Mouse (Mus musculus) embryonic fibroblast, embryonic 13.5 days (primary cell): Measurements from ENCODE around the gene Cdh24. TPM values are rescaled to one million over a fixed set of nuclear protein-coding genes. Genes with fewer than 3 reads are reported as not detected.

Experiments used
- H3K27ac ChIP-seq: 2 replicates; pipeline ENCODE4 v1.5.1; 2012; ENCODE audit warnings: low read length, control low read depth, inconsistent platforms; ENCODE audit not compliant: insufficient read depth
- H3K4me1 ChIP-seq: 2 replicates; pipeline ENCODE4 v1.6.1; 2011; ENCODE audit warnings: low read length; ENCODE audit not compliant: control insufficient read depth, insufficient read depth
- H3K4me3 ChIP-seq: 2 replicates; pipeline ENCODE4 v1.5.1; 2011; ENCODE audit warnings: mild to moderate bottlenecking, control low read depth, low read length; ENCODE audit not compliant: insufficient read depth
- CTCF ChIP-seq: IDR thresholded peaks from 2 replicates; pipeline ENCODE4 v1.5.1; 2011; ENCODE audit warnings: mild to moderate bottlenecking, control low read depth, low read length, moderate library complexity, borderline replicate concordance; ENCODE audit not compliant: insufficient read depth
- POLR2A ChIP-seq: IDR thresholded peaks from 2 replicates; pipeline ENCODE4 v1.6.1; 2011; ENCODE audit warnings: low read depth, mild to moderate bottlenecking, control low read depth, low read length, moderate library complexity
- polyA plus RNA-seq: library from polyadenylated mRNA; stranded (reverse); fragments of >200 nt; gene quantifications from 2 replicates; pipeline ENCODE4 v1.2.4, GENCODE M21; 2011; ENCODE audit warnings: low read depth; ENCODE audit not compliant: missing spikeins, insufficient read length

The Cdh24 gene
- polyA plus RNA-seq, result 3.4 and 5.3 TPM in 2 replicates

DNA sequence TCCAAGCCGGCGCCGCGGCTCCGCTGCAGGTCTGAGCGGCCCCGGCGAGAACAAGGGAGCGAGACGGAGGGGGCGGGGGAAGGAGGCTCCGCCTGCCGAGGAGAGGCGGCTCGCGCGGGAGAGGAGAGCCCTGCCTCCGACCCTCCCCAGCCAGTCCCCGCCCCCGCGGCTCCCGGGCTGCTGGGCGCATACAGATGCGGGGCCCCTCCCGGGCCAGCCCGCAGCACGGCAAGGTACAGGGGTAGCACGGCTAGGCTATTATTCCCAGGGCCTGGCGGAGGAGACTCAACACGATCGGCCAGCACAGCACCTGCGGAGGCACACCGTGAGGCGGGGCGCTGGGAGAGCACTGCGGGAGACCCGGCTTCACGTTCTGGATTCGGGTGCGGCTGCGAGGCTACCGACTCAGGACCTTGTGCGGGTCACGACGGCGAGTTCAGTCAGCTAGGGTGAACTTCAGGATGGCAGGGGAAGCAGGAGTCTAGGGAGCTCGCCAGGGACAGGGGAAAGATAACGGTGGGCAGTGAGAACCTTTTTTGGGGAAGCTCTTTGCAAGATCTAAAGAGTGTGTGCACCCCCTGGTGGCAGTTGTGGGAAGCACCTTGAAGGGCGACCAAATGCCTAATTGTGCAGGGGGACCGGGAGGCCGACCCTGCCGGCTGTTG lies at the start of gene Cdh24:
Gene Cdh24 (minus strand): TSS at position 60 of the 665 bp plus-strand sequence.
- no peak within 1 kb of the TSS for H3K27ac ChIP-seq
- H3K4me3 ChIP-seq, result peak within 1 kb of the TSS; percentile 46
- peaks cover 8% of the 10 kb centered on the region; the same call in 1 of the 2 replicates for H3K4me1 ChIP-seq
- TF ChIP-seq CTCF, result peak; percentile 64; the same call in 1 of the 2 replicates
- TF ChIP-seq POLR2A, result peak; percentile 70

DNA sequence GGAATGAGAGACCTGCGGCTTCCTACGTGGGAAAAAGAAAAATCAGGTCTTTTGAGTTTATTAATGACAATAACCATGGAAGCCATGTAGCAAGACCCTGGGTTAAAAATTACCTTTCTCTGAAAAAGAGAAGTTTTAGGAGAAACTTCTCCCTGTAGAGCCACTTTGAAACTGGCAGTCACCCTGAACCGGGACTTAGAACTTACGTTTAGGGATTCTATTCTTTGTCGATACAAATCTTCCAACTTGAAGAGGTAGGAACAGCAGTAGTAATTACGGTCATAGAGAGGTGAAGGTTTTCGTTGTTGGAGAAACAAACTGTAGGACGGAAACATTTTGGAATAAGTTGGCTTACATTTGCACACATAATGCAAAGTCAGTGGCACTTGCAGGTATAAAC lies 46.1 kb upstream of the Cdh24 start:
- peak overlapping the region; percentile 99 for H3K27ac ChIP-seq
- peaks cover 4% of the 10 kb centered on the region for H3K4me1 ChIP-seq
- H3K4me3 ChIP-seq, result peak overlapping the region; percentile 82
- TF ChIP-seq CTCF, result no peak
- no peak for TF ChIP-seq POLR2A

DNA sequence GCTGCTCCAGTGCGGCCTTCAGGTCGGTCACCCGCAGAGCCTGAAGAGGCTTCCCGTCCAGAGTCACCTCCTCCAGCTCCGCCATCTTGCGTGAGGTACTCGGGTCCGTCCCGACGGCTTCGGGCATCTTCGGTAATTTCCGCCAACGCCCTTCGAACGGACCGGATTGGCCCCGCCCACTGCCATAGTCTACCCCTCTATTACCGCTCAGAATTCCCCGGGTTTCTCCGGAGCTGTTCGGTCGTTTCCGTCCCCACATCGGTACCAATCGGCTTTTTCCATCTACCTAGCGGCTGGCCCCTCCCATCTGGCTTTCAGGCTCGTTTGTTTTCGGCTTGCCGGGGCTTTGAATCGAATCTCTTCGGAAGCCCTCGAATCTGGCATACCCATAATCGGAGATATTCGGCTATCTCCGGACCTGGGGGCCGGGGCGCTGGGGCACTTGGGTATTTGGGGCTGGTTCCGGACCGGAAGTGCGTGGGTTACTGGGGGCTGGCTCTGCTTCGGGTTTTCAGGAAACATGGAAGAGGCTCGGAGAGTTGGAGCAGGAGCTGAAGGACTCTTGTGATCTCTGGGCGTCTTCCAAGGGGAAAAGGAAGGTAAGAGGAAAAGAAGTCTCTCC lies 45.5 kb upstream of the Cdh24 start, which contains the start of gene Acin1:
Gene Acin1 (minus strand): TSS at position 410 of the 622 bp plus-strand sequence.
- H3K4me3 ChIP-seq, result peak within 1 kb of the TSS; percentile 82
- peaks cover 4% of the 10 kb centered on the region for H3K4me1 ChIP-seq
- TF ChIP-seq POLR2A (peak; percentile 89), CTCF (no peak)
- H3K27ac ChIP-seq, result peak within 1 kb of the TSS; percentile 99

DNA sequence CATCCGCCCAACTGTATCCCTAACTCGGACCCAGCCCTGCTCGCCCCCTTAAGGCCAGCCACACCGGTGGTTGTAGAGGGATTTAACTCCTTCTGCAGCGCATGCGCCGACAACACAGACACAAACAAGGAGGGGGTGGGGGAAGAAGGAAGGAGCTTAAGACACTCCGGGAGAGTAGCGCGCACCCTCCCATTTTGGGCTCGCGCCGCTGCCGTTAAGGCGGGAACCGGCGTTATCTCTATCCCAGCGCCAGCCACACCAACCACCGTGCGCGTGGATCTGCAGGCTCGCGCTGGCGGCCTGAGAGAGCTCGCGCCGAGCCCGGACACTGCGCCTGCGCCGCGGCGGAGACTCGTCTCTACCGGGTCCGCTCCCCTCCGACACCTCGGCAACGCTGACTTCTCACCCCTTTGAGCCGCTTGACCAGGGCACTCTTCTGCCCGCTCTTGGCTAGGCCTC lies 44.9 kb upstream of the Cdh24 start, which contains the start of gene 1700123O20Rik:
Gene 1700123O20Rik (plus strand): TSS at position 154 of the 459 bp plus-strand sequence.
- TF ChIP-seq POLR2A (no peak; the same call in 1 of the 2 replicates), CTCF (no peak)
- Histone ChIP-seq H3K4me3 (peak within 1 kb of the TSS; percentile 82), H3K27ac (peak within 1 kb of the TSS; percentile 99), H3K4me1 (peaks cover 4% of the 10 kb centered on the region)

DNA sequence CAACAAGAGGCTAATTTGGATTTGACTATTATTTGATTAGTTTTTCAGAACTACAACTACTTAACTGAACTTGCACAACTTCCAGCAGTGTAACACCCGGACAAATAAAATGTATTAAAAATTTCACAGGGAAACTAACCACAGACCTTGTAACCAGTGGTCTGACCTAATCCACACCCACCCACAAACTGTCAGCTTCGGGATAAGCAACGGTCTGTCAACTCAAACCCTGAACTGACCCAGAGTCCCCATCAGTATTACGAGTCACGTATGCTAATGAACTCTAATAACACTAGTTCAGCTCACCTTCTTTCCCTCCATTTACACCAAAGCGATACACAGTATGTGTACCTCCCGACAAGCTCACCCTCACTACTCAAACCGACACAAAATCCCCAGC lies 44.3 kb upstream of the Cdh24 start:
- peak overlapping the region; percentile 15; the same call in 1 of the 2 replicates for H3K27ac ChIP-seq
- H3K4me3 ChIP-seq, result peak overlapping the region; percentile 82
- H3K4me1 ChIP-seq, result peaks cover 4% of the 10 kb centered on the region
- no peak for TF ChIP-seq POLR2A
- no peak for TF ChIP-seq CTCF

DNA sequence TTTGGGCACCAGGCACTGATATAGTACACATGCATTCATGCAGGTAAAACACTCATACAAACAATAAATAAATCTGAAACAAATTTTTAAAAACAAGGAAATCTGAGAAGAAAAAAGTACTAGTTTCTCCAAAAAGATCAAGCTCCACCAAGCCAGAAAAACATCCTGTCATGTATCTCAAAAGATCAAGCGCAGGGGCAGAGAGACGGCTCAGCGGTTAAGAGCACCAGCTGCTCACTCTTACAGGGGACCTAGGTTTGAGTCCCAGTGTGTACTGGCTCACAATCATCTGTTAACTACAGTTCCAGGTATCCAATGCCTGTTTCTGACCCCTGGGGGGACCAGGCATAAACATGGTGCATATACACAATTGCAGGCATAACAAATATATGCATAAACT lies 41.2 kb upstream of the Cdh24 start:
- Histone ChIP-seq H3K4me1 (no peaks in the 10 kb centered on the region), H3K27ac (no peak overlapping the region), H3K4me3 (no peak overlapping the region)
- TF ChIP-seq POLR2A (no peak), CTCF (no peak)

DNA sequence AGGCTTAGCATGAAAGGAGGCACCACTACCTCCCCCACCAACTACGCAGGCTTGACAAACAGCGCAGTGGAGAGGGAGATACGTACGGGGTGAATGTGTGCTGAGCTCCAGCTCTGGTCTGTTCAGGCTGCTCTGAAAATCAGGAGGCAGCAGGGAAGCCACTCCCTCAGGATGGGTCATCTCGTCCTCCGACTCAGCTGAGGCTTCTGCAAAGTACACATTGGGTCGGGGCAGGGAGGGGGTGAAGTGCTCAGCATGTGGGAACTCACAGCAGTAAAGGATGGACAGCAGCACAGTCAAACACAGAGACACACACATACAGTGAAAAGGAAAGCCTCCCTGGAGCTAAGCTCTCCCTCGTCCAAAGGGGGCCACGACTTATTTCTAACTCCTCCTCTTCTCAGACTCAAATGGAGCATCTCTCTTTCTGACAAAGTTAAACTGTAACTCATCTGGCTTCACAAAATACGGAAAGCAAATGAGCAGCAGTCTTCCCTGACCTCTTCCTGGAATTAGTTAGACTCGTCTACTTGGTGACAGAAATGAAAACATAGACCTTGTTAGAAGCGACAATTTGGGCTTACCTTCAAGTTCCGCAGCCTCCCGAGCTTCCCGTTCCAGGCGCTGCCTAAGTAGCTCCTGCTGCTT lies 37.6 kb upstream of the Cdh24 start:
- no peak overlapping the region for H3K4me3 ChIP-seq
- no peak for TF ChIP-seq CTCF
- no peak for TF ChIP-seq POLR2A
- H3K27ac ChIP-seq, result no peak overlapping the region
- H3K4me1 ChIP-seq, result no peaks in the 10 kb centered on the region

DNA sequence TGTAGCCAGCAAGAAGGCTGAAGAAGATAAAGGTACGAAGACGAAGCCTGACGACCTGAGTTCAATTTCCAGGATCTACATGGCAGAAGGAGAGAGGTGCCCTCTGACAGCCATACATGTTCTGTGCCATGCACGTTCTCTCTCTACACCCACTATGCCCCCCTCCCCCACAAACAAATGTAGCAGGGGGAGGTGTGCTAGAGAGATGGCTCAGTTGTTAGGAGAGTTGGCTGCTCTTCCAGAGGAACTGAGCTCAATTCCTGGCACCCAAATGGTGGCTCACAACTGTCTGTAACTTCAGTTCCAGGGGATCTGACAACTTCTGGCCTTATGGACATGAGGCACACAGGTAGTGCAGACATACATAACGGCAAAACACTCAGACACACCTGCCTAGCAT lies 35.1 kb upstream of the Cdh24 start:
- no peak overlapping the region for H3K27ac ChIP-seq
- H3K4me1 ChIP-seq, result no peaks in the 10 kb centered on the region
- no peak overlapping the region for H3K4me3 ChIP-seq
- TF ChIP-seq POLR2A (no peak), CTCF (no peak)

DNA sequence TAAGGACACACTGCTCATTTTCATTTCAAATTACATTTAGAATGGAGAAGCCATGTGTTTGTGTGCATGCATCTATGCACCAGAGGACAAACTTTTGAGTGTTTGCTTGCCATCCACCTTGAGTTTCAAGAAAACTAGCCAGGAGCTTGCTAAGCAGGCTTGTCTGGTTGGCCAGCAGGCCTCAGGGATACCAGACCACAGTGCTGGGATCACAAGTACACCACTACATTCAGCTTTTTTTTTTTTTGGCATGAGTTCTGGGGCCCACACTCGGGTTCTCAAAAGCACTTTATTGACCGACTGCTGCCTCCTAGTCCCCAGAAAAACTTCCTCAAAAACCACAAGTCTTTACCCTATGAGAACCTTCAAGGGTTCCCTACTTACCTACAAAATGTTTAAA lies 33.2 kb upstream of the Cdh24 start:
- Histone ChIP-seq H3K27ac (no peak overlapping the region), H3K4me1 (no peaks in the 10 kb centered on the region), H3K4me3 (no peak overlapping the region)
- TF ChIP-seq CTCF (no peak), POLR2A (no peak)

DNA sequence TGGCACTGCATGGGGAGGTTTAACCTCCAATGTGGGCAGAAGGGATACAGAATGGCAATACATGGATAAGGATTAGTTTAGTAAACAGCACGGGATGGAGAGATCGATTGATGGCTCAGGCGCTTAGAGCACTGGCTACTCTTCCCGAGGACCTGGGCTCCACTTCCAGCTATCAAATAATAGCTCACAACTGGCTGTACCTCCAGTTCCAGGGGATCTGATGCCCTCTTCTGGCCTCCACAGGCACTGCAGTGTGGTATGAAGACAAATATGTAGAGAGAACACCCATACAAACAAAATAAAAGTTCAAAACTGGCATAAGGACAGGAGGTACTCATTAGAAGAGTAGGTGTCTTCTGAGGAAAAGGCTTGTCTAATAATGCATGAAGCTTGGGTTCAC lies 28.2 kb upstream of the Cdh24 start:
- TF ChIP-seq POLR2A (no peak), CTCF (peak; percentile 29; the same call in 1 of the 2 replicates)
- no peak overlapping the region for H3K4me3 ChIP-seq
- H3K4me1 ChIP-seq, result no peaks in the 10 kb centered on the region
- no peak overlapping the region for H3K27ac ChIP-seq
